Mouse (Mus musculus) cerebellum, adult 2 months (tissue): ENCODE measurements around the gene Kpna4. TPM values are rescaled to one million over a fixed set of nuclear protein-coding genes. Genes with fewer than 3 reads are reported as not detected.
"Not testable (repeated sequence)": the region's sequence is repeated elsewhere in the genome, so short reads cannot be mapped to it uniquely, and the experiment has no call there.

Source experiments
- DNase-seq, 2 experiments: peaks; one replicate each; pipeline ENCODE4 v3.0.0; 2021
- H3K27ac ChIP-seq: fragments of 200-500 bp; 2 replicates; pipeline ENCODE4 v1.5.1; 2012; ENCODE audit warnings: low read length, control low read depth, inconsistent platforms; ENCODE audit not compliant: insufficient read depth
- H3K27me3 ChIP-seq: fragments of 200-500 bp; 2 replicates; pipeline ENCODE4 v1.6.1; 2012; ENCODE audit warnings: inconsistent platforms, mild to moderate bottlenecking, low read length, moderate library complexity; ENCODE audit not compliant: control insufficient read depth, insufficient read depth
- H3K4me1 ChIP-seq: fragments of 200-500 bp; 2 replicates; pipeline ENCODE4 v1.6.1; 2011; ENCODE audit warnings: low read length; ENCODE audit not compliant: control insufficient read depth, insufficient read depth
- H3K4me3 ChIP-seq: fragments of 200-500 bp; replicated peaks from 2 replicates; pipeline ENCODE3; 2011; ENCODE audit warnings: mild to moderate bottlenecking, low read depth, low read length, control low read depth; ENCODE audit not compliant: insufficient read depth
- CTCF ChIP-seq: fragments of 200-500 bp; IDR thresholded peaks from 2 replicates; pipeline ENCODE4 v1.5.1; 2011; ENCODE audit warnings: low read depth, mild to moderate bottlenecking, control low read depth, low read length, moderate library complexity, borderline replicate concordance; ENCODE audit not compliant: insufficient read depth
- POLR2A ChIP-seq: fragments of 200-500 bp; IDR thresholded peaks from 2 replicates; pipeline ENCODE4 v1.6.1; 2011; ENCODE audit warnings: low read length, control low read depth, borderline replicate concordance; ENCODE audit not compliant: insufficient read depth
- WGBS: fragments of 180-500 bp; shearing (Covaris S2); methylation state at CpG from one replicate; pipeline ENCODE4 v1.1.7; 2018; 5-methylcytosine and 5-hydroxymethylcytosine counted together
- polyA plus RNA-seq: library from polyadenylated mRNA; depleted of rRNA; stranded (reverse); fragments of >200 nt; gene quantifications from 2 replicates; pipeline ENCODE4 v1.2.3, GENCODE M21; 2012; rRNA removed

Gene Kpna4
- polyA plus RNA-seq, 1 experiment = 31.0 TPM

DNA sequence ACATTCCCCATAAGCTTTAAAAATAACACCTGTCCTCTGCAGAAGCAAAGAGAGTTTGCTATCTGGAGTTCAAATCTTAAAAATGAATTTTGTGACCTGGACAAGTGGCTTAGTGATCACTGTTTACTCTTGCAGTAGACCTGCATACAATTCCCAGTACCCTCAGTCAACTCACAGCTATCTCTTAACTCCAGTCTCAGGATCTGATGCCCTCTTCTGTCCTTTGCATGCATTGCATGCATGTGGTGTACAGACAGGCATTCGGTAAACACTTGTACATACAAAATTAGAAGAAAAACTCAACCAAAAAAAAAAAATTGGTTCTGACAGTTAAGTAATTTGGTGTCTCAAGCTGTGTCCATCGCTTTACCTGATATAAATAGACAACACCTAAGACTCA, 106.6 kb downstream of the Kpna4 start:
- Histone ChIP-seq H3K27ac (no peak overlapping the region), H3K4me3 (no peak overlapping the region), H3K27me3 (no peaks in the 10 kb centered on the region), H3K4me1 (no peaks in the 10 kb centered on the region)
- DNase-seq = no peak
- no peak for TF ChIP-seq POLR2A
- no peak for TF ChIP-seq CTCF
- WGBS = 82% methylated on average over 2 of the region's 2 CpGs

DNA sequence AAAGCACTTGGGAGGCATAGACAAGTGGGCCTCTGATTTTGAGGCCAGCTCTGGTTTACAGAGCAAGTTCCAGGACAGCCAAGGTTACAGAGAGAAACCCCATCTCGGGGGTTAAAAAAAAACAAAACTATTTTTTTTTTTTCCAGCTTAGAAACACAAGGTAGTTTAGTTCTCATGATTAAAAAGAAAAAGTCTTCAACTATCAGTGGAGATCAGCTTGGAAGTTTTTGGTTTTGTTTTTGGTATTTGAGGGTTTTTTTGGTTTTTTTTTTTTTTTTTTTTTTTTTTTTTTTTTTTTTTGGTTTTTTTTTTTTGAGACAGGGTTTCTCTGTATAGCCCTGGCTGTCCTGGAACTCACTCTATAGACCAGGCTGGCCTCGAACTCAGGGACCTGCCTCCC, 108.3 kb downstream of the Kpna4 start:
- DNase-seq, H3K4me3 ChIP-seq, H3K27ac ChIP-seq, H3K4me1 ChIP-seq, H3K27me3 ChIP-seq: not testable (repeated sequence)
- whole genome bisulfite sequencing = 95% methylated on average over 2 of the region's 2 CpGs

DNA sequence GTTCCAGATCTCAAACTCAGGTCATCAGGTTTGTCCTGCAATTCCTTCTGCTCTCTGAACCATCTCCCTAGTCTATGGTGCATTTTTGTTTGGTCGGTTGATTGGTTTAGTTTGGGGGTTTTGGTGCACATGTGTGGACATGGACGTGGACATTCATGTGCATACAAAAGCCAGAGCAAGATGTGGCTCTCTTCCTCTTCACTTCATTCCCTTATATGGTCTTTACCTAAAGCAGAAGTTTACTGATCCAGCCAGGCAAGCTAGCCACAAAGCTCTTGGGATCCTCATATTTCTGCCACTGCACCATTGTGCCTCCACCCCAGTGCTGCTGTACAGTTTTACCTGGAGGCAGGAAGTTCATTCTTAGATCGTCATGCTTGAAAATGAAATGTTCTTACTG, 109.7 kb downstream of the Kpna4 start:
- no peak for TF ChIP-seq CTCF
- no peak for TF ChIP-seq POLR2A
- Histone ChIP-seq H3K4me1 (no peaks in the 10 kb centered on the region), H3K4me3 (no peak overlapping the region), H3K27ac (no peak overlapping the region), H3K27me3 (no peaks in the 10 kb centered on the region)
- no peak for DNase-seq
- 84% methylated on average over 3 of the region's 3 CpGs for WGBS

Other genes with a start within 250 kb of the Kpna4 start
- 21.1 and 24.3 TPM in 2 replicates for gene Ift80, start 122.5 kb downstream of the Kpna4 start, polyA plus RNA-seq
- gene Smc4, start 122.4 kb downstream of the Kpna4 start, polyA plus RNA-seq = 4.5 and 4.8 TPM in 2 replicates
- 12.5 and 17.3 TPM in 2 replicates for gene Trim59, start 82.4 kb downstream of the Kpna4 start, polyA plus RNA-seq
- not detected in 2 replicates for gene Arl14, start 95.3 kb upstream of the Kpna4 start, polyA plus RNA-seq
- gene Ppm1l, start 189.7 kb upstream of the Kpna4 start, polyA plus RNA-seq = 38.2 and 39.8 TPM in 2 replicates